Mouse (Mus musculus) lung, postnatal 0 days (tissue): ENCODE data around the gene Map6. TPM values are rescaled to one million over a fixed set of nuclear protein-coding genes. Genes with fewer than 3 reads are reported as not detected.

Experiments used
- ATAC-seq: fragments of 200-750 bp; cut with Nextera tagmentation; 2 replicates; pipeline ENCODE4 v1.8.0; 2017; ENCODE audit warnings: moderate library complexity
- DNase-seq: peaks from one replicate; pipeline ENCODE4 v3.0.0-alpha.2; 2016; ENCODE audit warnings: low spot score
- H3K27ac ChIP-seq: fragments of 300-500 bp; sonication (generic); 2 replicates; pipeline ENCODE4 v1.5.1; 2014; ENCODE audit warnings: antibody characterized with exemption, mild to moderate bottlenecking, low read length, mixed read lengths
- H3K27me3 ChIP-seq: fragments of 300-500 bp; sonication (generic); replicated peaks from 2 replicates; pipeline ENCODE4 v1.6.1; 2014; ENCODE audit warnings: low read length, mixed read lengths; ENCODE audit not compliant: insufficient read depth
- H3K36me3 ChIP-seq: fragments of 300-500 bp; sonication (generic); 2 replicates; pipeline ENCODE4 v1.6.1; 2014; ENCODE audit warnings: low read length, mixed read lengths; ENCODE audit not compliant: insufficient read depth
- H3K4me1 ChIP-seq: fragments of 300-500 bp; sonication (generic); 2 replicates; pipeline ENCODE4 v1.6.1; 2014; ENCODE audit warnings: antibody characterized with exemption, low read depth, low read length, mixed read lengths; ENCODE audit not compliant: insufficient read depth
- H3K4me2 ChIP-seq: fragments of 300-500 bp; sonication (generic); replicated peaks from 2 replicates; pipeline ENCODE4 v1.6.1; 2014; ENCODE audit warnings: low read depth, mild to moderate bottlenecking, low read length, moderate library complexity, mixed read lengths
- H3K4me3 ChIP-seq: fragments of 300-500 bp; sonication (generic); 2 replicates; pipeline ENCODE4 v1.5.1; 2014; ENCODE audit warnings: low read depth, low read length
- H3K9ac ChIP-seq: fragments of 300-500 bp; sonication (generic); replicated peaks from 2 replicates; pipeline ENCODE4 v1.6.1; 2014; ENCODE audit warnings: low read depth, mild to moderate bottlenecking
- H3K9me3 ChIP-seq: fragments of 300-500 bp; sonication (generic); 2 replicates; pipeline ENCODE4 v1.6.1; 2016; ENCODE audit warnings: low read length, mixed read lengths
- CTCF ChIP-seq: IDR thresholded peaks from 2 replicates; pipeline ENCODE4 v1.5.1; 2016; ENCODE audit warnings: antibody characterized with exemption, mild to moderate bottlenecking
- EP300 ChIP-seq: IDR thresholded peaks from 2 replicates; pipeline ENCODE4 v1.6.1; 2016; ENCODE audit warnings: antibody characterized with exemption, mild to moderate bottlenecking, control low read depth
- WGBS: fragments of 180-500 bp; shearing (Covaris S2); extraction: QIAGEN DNeasy Blood & Tissue Kit; methylation state at CpG from one replicate; pipeline ENCODE4 v1.1.7; 2014; 5-methylcytosine and 5-hydroxymethylcytosine counted together
- polyA plus RNA-seq: library from polyadenylated mRNA; unstranded; fragments of >200 nt; fragmentation: Nextera tagmentation; extraction: Ambion mirVana; gene quantifications from 2 replicates; pipeline ENCODE4 v1.2.1, GENCODE M21; 2015

Map6 gene
- polyA plus RNA-seq, 1 experiment from 2014 or later = 29.6 TPM

GRCm38 (mm10) chr7:99340736-99341135, 73.5 kb downstream of the Map6 start:
- WGBS = 80% methylated on average over 8 of the region's 8 CpGs
- Histone ChIP-seq H3K4me1 (no peaks in the 10 kb centered on the region), H3K27ac (no peak overlapping the region), H3K9ac (no peak overlapping the region), H3K27me3 (no peaks in the 10 kb centered on the region), H3K4me2 (no peak overlapping the region), H3K9me3 (no peaks in the 10 kb centered on the region), H3K4me3 (no peak overlapping the region), H3K36me3 (peaks cover 16% of the 10 kb centered on the region)
- DNase-seq (no peak), ATAC-seq (no peak)
- TF ChIP-seq CTCF (no peak), EP300 (no peak)

GRCm38 (mm10) chr7:99343577-99343976, 76.3 kb downstream of the Map6 start:
- Histone ChIP-seq H3K36me3 (peaks cover 43% of the 10 kb centered on the region), H3K27ac (no peak overlapping the region), H3K4me2 (no peak overlapping the region), H3K9me3 (no peaks in the 10 kb centered on the region), H3K9ac (no peak overlapping the region), H3K27me3 (no peaks in the 10 kb centered on the region), H3K4me1 (no peaks in the 10 kb centered on the region), H3K4me3 (no peak overlapping the region)
- 85% methylated on average over 4 of the region's 4 CpGs for WGBS
- no peak for TF ChIP-seq EP300
- TF ChIP-seq CTCF = no peak
- DNase-seq (no peak), ATAC-seq (no peak)

- H3K27ac ChIP-seq = no peak overlapping the region
- no peak for DNase-seq
- no peaks in the 10 kb centered on the region for H3K27me3 ChIP-seq
- WGBS = 88% methylated on average over 10 of the region's 10 CpGs
- H3K9me3 ChIP-seq = no peaks in the 10 kb centered on the region
- no peak overlapping the region for H3K4me3 ChIP-seq
- ATAC-seq = no peak
- peaks cover 14% of the 10 kb centered on the region for H3K4me1 ChIP-seq
- no peak overlapping the region for H3K9ac ChIP-seq
- H3K4me2 ChIP-seq = no peak overlapping the region
- peaks cover 43% of the 10 kb centered on the region for H3K36me3 ChIP-seq
- TF ChIP-seq CTCF (no peak), EP300 (no peak)
Observed at GRCm38 (mm10) chr7:99347268-99347667, 80.0 kb downstream of the Map6 start.

GRCm38 (mm10) chr7:99348883-99349282, 81.6 kb downstream of the Map6 start:
- TF ChIP-seq CTCF (no peak), EP300 (no peak)
- no peaks in the 10 kb centered on the region for H3K9me3 ChIP-seq
- H3K9ac ChIP-seq = no peak overlapping the region
- peaks cover 42% of the 10 kb centered on the region for H3K36me3 ChIP-seq
- no peak for ATAC-seq
- DNase-seq = no peak
- WGBS = 90% methylated on average over 26 of the region's 26 CpGs
- H3K4me1 ChIP-seq = peaks cover 14% of the 10 kb centered on the region
- no peak overlapping the region for H3K27ac ChIP-seq
- no peaks in the 10 kb centered on the region for H3K27me3 ChIP-seq
- H3K4me2 ChIP-seq = no peak overlapping the region
- H3K4me3 ChIP-seq = no peak overlapping the region

- H3K27ac ChIP-seq = no peak overlapping the region
- H3K4me2 ChIP-seq = peak overlapping the region; percentile 73
- DNase-seq (no peak), ATAC-seq (no peak)
- no peak overlapping the region for H3K9ac ChIP-seq
- peak overlapping the region; percentile 68; the same call in 1 of the 2 replicates for H3K4me3 ChIP-seq
- peaks cover 17% of the 10 kb centered on the region for H3K4me1 ChIP-seq
- peaks cover 35% of the 10 kb centered on the region for H3K36me3 ChIP-seq
- no peaks in the 10 kb centered on the region for H3K27me3 ChIP-seq
- 45% methylated on average over 9 of the region's 9 CpGs for WGBS
- TF ChIP-seq EP300 = no peak
- no peak for TF ChIP-seq CTCF
- H3K9me3 ChIP-seq = no peaks in the 10 kb centered on the region
Observed at GRCm38 (mm10) chr7:99349782-99350720, 82.8 kb downstream of the Map6 start.

GRCm38 (mm10) chr7:99351104-99351801, 84.0 kb downstream of the Map6 start:
- peak overlapping the region; percentile 68 for H3K4me3 ChIP-seq
- ATAC-seq (no peak), DNase-seq (peak; percentile 63)
- TF ChIP-seq EP300 (no peak), CTCF (no peak)
- WGBS = 8% methylated on average over 12 of the region's 12 CpGs
- H3K9me3 ChIP-seq = no peaks in the 10 kb centered on the region
- H3K36me3 ChIP-seq = peaks cover 26% of the 10 kb centered on the region; the same call in 1 of the 2 replicates
- H3K27me3 ChIP-seq = no peaks in the 10 kb centered on the region
- H3K9ac ChIP-seq = peak overlapping the region; percentile 75
- peaks cover 27% of the 10 kb centered on the region for H3K4me1 ChIP-seq
- peak overlapping the region; percentile 73 for H3K4me2 ChIP-seq
- H3K27ac ChIP-seq = peak overlapping the region; percentile 93
